Mouse (Mus musculus) megakaryocyte, embryonic 14.5 days (primary cell): ENCODE data around the gene Use1. TPM values are rescaled to one million over a fixed set of nuclear protein-coding genes. Genes with fewer than 3 reads are reported as not detected.

Experiments used
- H3K27me3 ChIP-seq: replicated peaks from 2 replicates; pipeline ENCODE3; 2012; ENCODE audit warnings: inconsistent platforms
- H3K36me3 ChIP-seq: replicated peaks from 2 replicates; pipeline ENCODE3; 2012; ENCODE audit warnings: low read length, inconsistent platforms, mixed read lengths
- H3K4me1 ChIP-seq: 2 replicates; pipeline ENCODE4 v1.6.1; 2012; ENCODE audit warnings: inconsistent platforms
- H3K4me3 ChIP-seq: replicated peaks from 2 replicates; pipeline ENCODE3; 2012; ENCODE audit warnings: moderate library complexity, mild to moderate bottlenecking, inconsistent platforms
- H3K9me3 ChIP-seq: 2 replicates; pipeline ENCODE4 v1.6.1; 2012; ENCODE audit warnings: inconsistent platforms
- FLI1 ChIP-seq: IDR thresholded peaks from 2 replicates; pipeline ENCODE4 v1.6.1; 2012; ENCODE audit warnings: low read length, inconsistent platforms, mixed read lengths
- GATA1 ChIP-seq: IDR thresholded peaks from 3 replicates; pipeline ENCODE4 v1.6.1; 2012; ENCODE audit warnings: mixed read lengths, low read length, inconsistent platforms, borderline replicate concordance
- polyA plus RNA-seq: library from polyadenylated mRNA; stranded (reverse); fragments of >175 nt; gene quantifications from 2 replicates; pipeline ENCODE4 v1.2.3, GENCODE M21; 2012; ENCODE audit warnings: low replicate concordance; ENCODE audit not compliant: insufficient read depth

Gene Use1
- polyA plus RNA-seq, 1 experiment: 255 TPM

- Histone ChIP-seq H3K4me1 (peaks cover 68% of the 10 kb centered on the region), H3K9me3 (no peaks in the 10 kb centered on the region), H3K27me3 (no peaks in the 10 kb centered on the region), H3K36me3 (peaks cover 27% of the 10 kb centered on the region), H3K4me3 (peak overlapping the region; percentile 92)
- TF ChIP-seq GATA1 (no peak), FLI1 (no peak)
Observed at GRCm38 (mm10) chr8:71367529-71368176, 1.0 kb downstream of the Use1 start.

GRCm38 (mm10) chr8:71368366-71368765 is 1.7 kb downstream of the Use1 start:
- no peak for TF ChIP-seq GATA1
- no peak for TF ChIP-seq FLI1
- no peaks in the 10 kb centered on the region for H3K27me3 ChIP-seq
- H3K36me3 ChIP-seq: peaks cover 29% of the 10 kb centered on the region
- peak overlapping the region; percentile 92 for H3K4me3 ChIP-seq
- peaks cover 68% of the 10 kb centered on the region for H3K4me1 ChIP-seq
- no peaks in the 10 kb centered on the region for H3K9me3 ChIP-seq

GRCm38 (mm10) chr8:71369040-71369718 is 2.5 kb downstream of the Use1 start:
- Histone ChIP-seq H3K36me3 (peaks cover 37% of the 10 kb centered on the region), H3K9me3 (no peaks in the 10 kb centered on the region), H3K4me1 (peaks cover 64% of the 10 kb centered on the region), H3K27me3 (no peaks in the 10 kb centered on the region), H3K4me3 (peak overlapping the region; percentile 92)
- TF ChIP-seq GATA1 (no peak), FLI1 (no peak)

GRCm38 (mm10) chr8:71370711-71371235 is 4.1 kb downstream of the Use1 start:
- no peak for TF ChIP-seq FLI1
- no peak for TF ChIP-seq GATA1
- peaks cover 75% of the 10 kb centered on the region for H3K4me1 ChIP-seq

GRCm38 (mm10) chr8:71371236-71371848 is 4.7 kb downstream of the Use1 start, which contains the start of gene Ocel1:
Gene Ocel1, plus strand, starts transcription at chr8:71371298.
- H3K4me1 ChIP-seq: peaks cover 75% of the 10 kb centered on the region
- no peaks in the 10 kb centered on the region for H3K9me3 ChIP-seq
- peaks cover 59% of the 10 kb centered on the region for H3K36me3 ChIP-seq
- H3K27me3 ChIP-seq: peaks cover 8% of the 10 kb centered on the region
- TF ChIP-seq GATA1 (no peak), FLI1 (peak; percentile 53; the same call in 1 of the 2 replicates)
- peak within 1 kb of the TSS; percentile 97 for H3K4me3 ChIP-seq

More at GRCm38 (mm10) chr8:71370711-71371235, 4.1 kb downstream of the Use1 start:
- Histone ChIP-seq H3K4me3 (peak overlapping the region; percentile 97), H3K27me3 (peaks cover 2% of the 10 kb centered on the region), H3K9me3 (no peaks in the 10 kb centered on the region), H3K36me3 (peaks cover 53% of the 10 kb centered on the region)

- Histone ChIP-seq H3K27me3 (peaks cover 17% of the 10 kb centered on the region), H3K4me1 (peaks cover 79% of the 10 kb centered on the region), H3K4me3 (no peak overlapping the region), H3K36me3 (peaks cover 66% of the 10 kb centered on the region), H3K9me3 (no peaks in the 10 kb centered on the region)
- TF ChIP-seq FLI1 (no peak), GATA1 (no peak)
Observed at GRCm38 (mm10) chr8:71372427-71372826, 5.8 kb downstream of the Use1 start.

- Histone ChIP-seq H3K9me3 (no peaks in the 10 kb centered on the region), H3K27me3 (peaks cover 21% of the 10 kb centered on the region), H3K4me1 (peaks cover 74% of the 10 kb centered on the region), H3K4me3 (no peak overlapping the region), H3K36me3 (peaks cover 71% of the 10 kb centered on the region)
- TF ChIP-seq FLI1: no peak
- no peak for TF ChIP-seq GATA1
Observed at GRCm38 (mm10) chr8:71373000-71373399, 6.4 kb downstream of the Use1 start.

- Histone ChIP-seq H3K36me3 (peaks cover 60% of the 10 kb centered on the region), H3K4me3 (no peak overlapping the region), H3K9me3 (no peaks in the 10 kb centered on the region), H3K4me1 (peaks cover 62% of the 10 kb centered on the region), H3K27me3 (peaks cover 29% of the 10 kb centered on the region)
- TF ChIP-seq FLI1 (no peak), GATA1 (no peak)
Observed at GRCm38 (mm10) chr8:71374616-71375206, 8.1 kb downstream of the Use1 start.

- peaks cover 67% of the 10 kb centered on the region for H3K4me1 ChIP-seq
- H3K36me3 ChIP-seq: peaks cover 57% of the 10 kb centered on the region
- TF ChIP-seq FLI1 (no peak), GATA1 (no peak)
- peaks cover 40% of the 10 kb centered on the region for H3K27me3 ChIP-seq
- no peaks in the 10 kb centered on the region for H3K9me3 ChIP-seq
- peak overlapping the region; percentile 85 for H3K4me3 ChIP-seq
Observed at GRCm38 (mm10) chr8:71375581-71376422, 9.2 kb downstream of the Use1 start.
